14 mouse cellular contexts compared by ENCODE assay signal in the genomic region with DNA sequence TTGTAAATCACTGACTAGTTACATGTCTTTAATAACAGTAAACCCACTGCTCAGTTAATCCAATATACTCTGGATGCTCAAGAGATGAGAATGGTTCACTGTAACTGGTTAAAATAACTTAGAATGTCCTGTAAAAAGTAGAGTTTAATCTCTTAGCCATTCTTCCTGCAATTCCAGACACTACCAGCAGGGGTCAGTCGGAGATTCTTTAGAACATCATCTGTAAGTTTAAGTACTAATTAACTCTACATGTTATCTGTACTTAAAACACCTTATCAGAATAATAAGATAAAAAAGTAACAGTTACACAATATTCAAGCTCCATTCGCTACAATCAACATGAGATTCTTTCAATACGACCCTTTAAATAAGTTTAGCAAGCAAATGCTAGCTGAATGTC. TPM values are rescaled to one million over a fixed set of nuclear protein-coding genes. Genes with fewer than 3 reads are reported as not detected.
DNase-seq lines count a peak whose midpoint lies in the region; ATAC-seq and TF ChIP-seq lines count a peak whose summit lies in the region.
"Had no signal": no experiment of that assay in that cellular context is flagged by ENCODE, and none has a peak within 500 bp of the region (broad histone marks: within the 10 kb centered on the region; RNA-seq: fewer than 3 reads in every experiment).

No protein-coding gene starts in this region.

- no peak overlapping the region for H3K4me3 ChIP-seq in layer of hippocampus, adult 2 months
- no peak overlapping the region for H3K4me3 ChIP-seq in E14TG2a.4 (replicated peaks; ENCODE audit: low read length)
- no peak overlapping the region for H3K4me3 ChIP-seq in liver, embryonic 14.5 days (ENCODE audit: insufficient read depth in 1 of 2, low read depth in 2 of 2, low read length in 2 of 2)
- H3K4me3 ChIP-seq: liver, embryonic 13.5 days had no signal

- H3K4me2 ChIP-seq in liver, embryonic 14.5 days (ENCODE audit: low read depth), result no peak overlapping the region
- H3K4me2 ChIP-seq: liver, embryonic 13.5 days had no signal

- H3K9ac ChIP-seq in liver, embryonic 14.5 days (replicated peaks), result no peak overlapping the region
- H3K9ac ChIP-seq: liver, embryonic 13.5 days had no signal

- DNase-seq in adrenal gland, postnatal 10 days, result peak; percentile 10
- DNase-seq in adrenal gland, postnatal 14 days, result no peak
- DNase-seq in layer of hippocampus, adult 2 months (ENCODE audit: low spot score in 2 of 2), result no peak
- no peak for DNase-seq in layer of hippocampus, postnatal 36 days
- DNase-seq in liver, embryonic 14.5 days (ENCODE audit: low read depth in 3 of 3, low spot score in 3 of 3), result no peak
- no peak for DNase-seq in layer of hippocampus, adult 8-10 months (ENCODE audit: low spot score in 2 of 2)
- DNase-seq: cerebellum, adult 8-10 months; liver, embryonic 13.5 days had no signal

- peaks cover 13% of the 10 kb centered on the region for H3K4me1 ChIP-seq in E14TG2a.4 (replicated peaks; ENCODE audit: low read depth, low read length)
- no peaks in the 10 kb centered on the region for H3K4me1 ChIP-seq in liver, embryonic 14.5 days (replicated peaks; ENCODE audit: control insufficient read depth in 2 of 2, insufficient read depth in 2 of 2, low read length in 1 of 2)
- H3K4me1 ChIP-seq: liver, embryonic 13.5 days had no signal

- H3K27ac ChIP-seq in layer of hippocampus, adult 2 months, result no peak overlapping the region
- H3K27ac ChIP-seq in liver, embryonic 14.5 days, result no peak overlapping the region
- H3K27ac ChIP-seq: liver, embryonic 13.5 days had no signal

- no peak for ATAC-seq in liver, embryonic 14.5 days (ENCODE audit: insufficient read depth)
- no peak for ATAC-seq in megakaryocyte, adult 5-6 weeks (ENCODE audit: poor library complexity, severe bottlenecking)

- no peak for TF ChIP-seq EP300 in liver, embryonic 14.5 days (IDR thresholded peaks at IDR 0.05; ENCODE audit: low read depth)

- no peaks in the 10 kb centered on the region for H3K9me3 ChIP-seq in E14TG2a.4 (ENCODE audit: low read length)
- H3K9me3 ChIP-seq in liver, embryonic 14.5 days (ENCODE audit: control insufficient read depth, low read length), result no peaks in the 10 kb centered on the region
- H3K9me3 ChIP-seq: liver, embryonic 13.5 days had no signal

- TF ChIP-seq CTCF in layer of hippocampus, adult 2 months (conservative IDR thresholded peaks at IDR 0.05), result peak; percentile 76
- TF ChIP-seq CTCF in E14TG2a.4 (conservative IDR thresholded peaks at IDR 0.05; ENCODE audit: low read length), result peak; percentile 79
- TF ChIP-seq CTCF in liver, embryonic 14.5 days (IDR thresholded peaks at IDR 0.05; ENCODE audit: low read depth), result peak; percentile 59

- no peaks in the 10 kb centered on the region for H3K27me3 ChIP-seq in E14TG2a.4 (ENCODE audit: insufficient read depth, low read length)
- H3K27me3 ChIP-seq in liver, embryonic 14.5 days (ENCODE audit: control insufficient read depth, insufficient read depth, low read length), result no peaks in the 10 kb centered on the region
- H3K27me3 ChIP-seq: liver, embryonic 13.5 days had no signal

- 35% methylated on average over 3 of the region's 3 CpGs for WGBS in liver, embryonic 14.5 days (ENCODE audit: insufficient replicate concordance)

- H3K36me3 ChIP-seq in E14TG2a.4 (ENCODE audit: insufficient read depth, low read length), result no peaks in the 10 kb centered on the region
- H3K36me3 ChIP-seq in liver, embryonic 14.5 days (replicated peaks; ENCODE audit: control insufficient read depth, insufficient read depth, low read depth), result no peaks in the 10 kb centered on the region
- H3K36me3 ChIP-seq: liver, embryonic 13.5 days had no signal

RNA-seq across cellular contexts. Expression of a gene that starts 58.7 kb away (rescaled TPM):
- not detected for total RNA-seq in adrenal gland, postnatal 10 days (2021)
- total RNA-seq in adrenal gland, postnatal 14 days (2021), result not detected in 2 replicates
- not detected for total RNA-seq in layer of hippocampus, adult 2 months (2021)
- not detected for total RNA-seq in layer of hippocampus, postnatal 36 days (2021)
- not detected in 2 replicates for polyA plus RNA-seq in liver, embryonic 14.5 days (2012; rRNA removed)
- polyA plus RNA-seq in liver, embryonic 14.5 days (2014; fragmentation: Nextera tagmentation; extraction: Ambion mirVana), result not detected in 2 replicates
- not detected for total RNA-seq in layer of hippocampus, adult 8-10 months (2022)
- total RNA-seq in megakaryocyte, adult 5-6 weeks (2015), result not detected in 2 replicates
- not detected in 2 replicates for total RNA-seq in megakaryocyte, adult 5-6 weeks (2017)
- total RNA-seq: hematopoietic stem cell, adult 5-6 weeks; neutrophil, adult 5-6 weeks had no signal
- polyA plus RNA-seq: C2C12; frontal cortex, adult 2 months; liver, embryonic 13.5 days had no signal
